Mouse (Mus musculus): ENCODE results near the gene Gm45717. TPM values are rescaled to one million over a fixed set of nuclear protein-coding genes. Genes with fewer than 3 reads are reported as not detected.

Gene Gm45717
- polyA plus RNA-seq, 1 experiment from 2014 or later = not detected

DNA sequence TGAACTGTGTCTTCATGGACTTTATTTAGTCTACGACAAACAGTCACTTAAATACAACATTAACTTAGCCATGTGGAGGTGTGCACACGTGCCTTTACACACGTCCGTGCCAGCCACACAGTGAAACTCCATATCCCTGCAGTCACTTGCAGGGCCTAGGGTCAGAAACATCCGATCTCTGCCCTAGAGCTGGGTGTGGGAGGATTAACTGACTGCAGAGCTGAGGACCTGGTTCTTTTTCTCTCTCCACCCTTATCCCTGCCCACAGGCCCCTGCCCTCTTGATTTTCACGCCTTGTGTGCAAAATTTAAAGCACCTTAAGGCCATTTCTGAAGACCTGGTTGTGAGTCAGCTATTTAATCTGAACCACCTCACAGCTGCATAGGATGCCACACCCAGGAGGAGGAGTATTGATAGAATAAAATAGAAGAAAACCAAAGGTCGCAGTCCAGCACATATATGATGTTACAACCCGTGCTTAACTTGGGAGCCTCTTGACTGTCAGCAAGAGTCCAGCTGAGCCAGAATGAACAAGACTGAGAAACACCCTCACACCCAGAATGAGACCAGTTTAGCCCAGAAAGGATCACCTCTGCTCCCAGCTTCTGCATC lies 35.2 kb downstream of the Gm45717 start, which contains the start of gene Nlrp6:
TSS of gene Nlrp6 (plus strand) at position 485 of the 612 bp plus-strand sequence.
- Histone ChIP-seq H3K4me1 (peaks cover 14% of the 10 kb centered on the region), H3K27me3 (peaks cover 73% of the 10 kb centered on the region), H3K9me3 (replicated peaks) (no peaks in the 10 kb centered on the region), H3K36me3 (no peaks in the 10 kb centered on the region), H3K4me3 (replicated peaks) (no peak within 1 kb of the TSS), H3K27ac (replicated peaks) (no peak within 1 kb of the TSS), H3K4me2 (replicated peaks) (no peak within 1 kb of the TSS), H3K9ac (no peak within 1 kb of the TSS)
- ATAC-seq (ENCODE audit: insufficient number of reproducible peaks, low FRiP score, low TSS enrichment, low read depth) = no peak
- WGBS = 64% methylated on average over 8 of the region's 8 CpGs

DNA sequence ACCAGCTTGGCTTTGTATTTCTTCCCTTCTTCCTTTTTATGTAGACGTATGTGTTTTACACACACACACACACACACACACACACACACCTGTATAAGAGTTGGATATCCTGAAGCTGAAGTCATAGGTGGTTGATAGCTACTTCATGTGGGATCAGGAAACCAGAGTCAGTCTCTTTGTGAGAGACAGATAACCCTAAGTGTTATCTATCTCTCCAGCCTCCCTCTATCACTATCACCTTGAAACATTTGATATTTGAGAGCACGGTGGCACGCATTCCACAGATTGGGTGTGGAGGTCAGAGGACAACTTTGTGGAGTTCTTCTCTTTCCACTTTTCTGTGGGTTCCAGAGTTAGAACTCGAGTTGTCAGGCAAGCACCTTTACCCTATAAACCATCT lies 35.8 kb downstream of the Gm45717 start:
- Histone ChIP-seq H3K4me1 (peaks cover 14% of the 10 kb centered on the region), H3K36me3 (no peaks in the 10 kb centered on the region), H3K27ac (replicated peaks) (no peak overlapping the region), H3K9ac (no peak overlapping the region), H3K4me2 (replicated peaks) (no peak overlapping the region), H3K9me3 (replicated peaks) (no peaks in the 10 kb centered on the region), H3K4me3 (replicated peaks) (no peak overlapping the region), H3K27me3 (peaks cover 67% of the 10 kb centered on the region)
- no peak for ATAC-seq (ENCODE audit: insufficient number of reproducible peaks, low FRiP score, low TSS enrichment, low read depth)
- 67% methylated on average over 4 of the region's 4 CpGs for WGBS

DNA sequence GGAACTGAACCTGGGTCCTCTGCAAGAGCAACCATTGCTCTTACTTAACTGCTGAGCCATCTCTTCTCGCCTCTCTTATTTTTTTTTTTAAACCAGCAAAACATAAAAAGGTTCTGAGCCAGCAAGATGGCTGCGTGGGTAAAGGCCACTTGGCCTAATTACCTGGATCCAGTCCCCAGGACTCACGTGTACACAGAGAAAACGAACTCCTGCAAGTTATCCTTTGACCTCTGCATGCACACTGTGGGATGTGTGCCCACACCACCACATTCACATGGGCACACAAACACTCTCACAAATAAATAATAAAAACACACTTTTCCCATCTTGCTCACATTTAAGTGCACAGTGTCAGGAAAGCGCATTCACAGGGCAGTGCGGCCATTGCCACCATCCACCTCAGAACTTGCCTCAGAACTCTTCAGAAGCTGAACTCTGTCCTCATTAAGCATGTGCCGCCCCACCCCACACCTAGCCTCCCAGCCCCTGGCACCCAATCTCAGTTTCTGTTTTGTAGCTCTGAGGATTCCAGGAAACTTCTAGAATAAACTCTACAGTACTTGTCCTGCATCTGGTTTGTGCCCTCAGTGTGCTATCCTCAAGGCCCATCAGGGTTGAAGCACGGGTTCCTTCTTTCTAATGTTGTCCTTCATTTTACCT lies 41.6 kb downstream of the Gm45717 start:
- peaks cover 9% of the 10 kb centered on the region for H3K27me3 ChIP-seq
- 81% methylated on average over 8 of the region's 8 CpGs for WGBS
- H3K4me1 ChIP-seq = no peaks in the 10 kb centered on the region
- no peaks in the 10 kb centered on the region for H3K9me3 ChIP-seq (replicated peaks)
- no peak overlapping the region for H3K27ac ChIP-seq (replicated peaks)
- H3K9ac ChIP-seq = no peak overlapping the region
- H3K36me3 ChIP-seq = no peaks in the 10 kb centered on the region
- no peak overlapping the region for H3K4me3 ChIP-seq (replicated peaks)
- ATAC-seq (ENCODE audit: insufficient number of reproducible peaks, low FRiP score, low TSS enrichment, low read depth) = no peak
- no peak overlapping the region for H3K4me2 ChIP-seq (replicated peaks)

DNA sequence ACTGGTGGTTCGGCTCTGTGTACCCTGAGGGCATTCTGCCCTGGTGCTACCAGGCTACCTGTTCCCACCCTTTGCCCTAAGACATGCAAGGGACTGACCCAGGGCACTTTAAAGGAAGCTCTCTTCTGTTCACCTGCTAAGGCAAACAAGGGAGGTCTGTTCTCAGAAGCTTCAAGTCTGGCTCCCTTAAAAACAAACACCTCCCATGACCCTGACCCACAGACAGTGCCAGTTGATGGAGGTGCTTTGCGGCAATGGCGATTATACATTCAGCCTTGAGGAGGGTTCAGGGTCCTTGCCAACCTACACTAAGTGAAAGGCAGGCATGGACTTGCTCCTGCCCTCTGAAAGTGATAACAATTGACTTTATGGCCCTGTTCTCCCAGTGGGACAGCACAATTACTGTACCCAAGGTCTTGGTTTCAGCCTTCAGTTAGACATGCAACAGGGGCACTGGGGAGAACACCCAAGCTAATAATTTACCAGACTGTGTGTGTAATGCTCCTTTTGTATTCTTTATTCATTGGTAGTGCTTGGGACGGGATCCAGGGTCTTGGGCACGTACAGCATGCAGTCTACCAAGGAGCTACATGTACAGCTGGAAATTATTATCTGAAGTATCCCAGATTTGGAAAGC lies 42.8 kb downstream of the Gm45717 start:
- H3K36me3 ChIP-seq = no peaks in the 10 kb centered on the region
- no peak overlapping the region for H3K4me3 ChIP-seq (replicated peaks)
- H3K4me2 ChIP-seq (replicated peaks) = no peak overlapping the region
- H3K9ac ChIP-seq = no peak overlapping the region
- H3K4me1 ChIP-seq = peaks cover 4% of the 10 kb centered on the region; the same call in 1 of the 2 replicates
- H3K27me3 ChIP-seq = 0 out of 2 replicates have a peak, but pooled peaks cover under 1% of the 10 kb centered on the region
- no peak for ATAC-seq (ENCODE audit: insufficient number of reproducible peaks, low FRiP score, low TSS enrichment, low read depth)
- WGBS = 52% methylated on average over 5 of the region's 5 CpGs
- no peak overlapping the region for H3K27ac ChIP-seq (replicated peaks)
- no peaks in the 10 kb centered on the region for H3K9me3 ChIP-seq (replicated peaks)

DNA sequence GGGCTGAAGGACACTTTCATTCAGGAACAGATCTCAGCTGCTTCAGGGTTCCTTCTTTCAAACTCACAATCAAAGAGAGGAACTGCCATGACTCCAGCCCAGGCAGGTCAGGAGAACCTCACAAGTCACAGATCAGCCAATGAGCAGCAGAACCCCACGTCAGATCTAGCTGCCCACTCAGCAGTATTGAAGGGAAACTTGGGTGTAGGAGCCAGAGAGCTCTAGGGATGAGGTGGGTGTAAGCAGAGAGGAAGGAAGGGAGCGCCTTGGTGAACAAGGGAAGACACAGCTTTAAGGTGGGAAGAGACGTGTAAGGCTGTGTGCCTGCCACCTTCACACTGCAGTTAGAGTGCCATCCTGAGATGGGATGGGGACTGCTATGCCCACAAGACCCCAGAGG lies 43.4 kb downstream of the Gm45717 start:
- 68% methylated on average over 3 of the region's 3 CpGs for WGBS
- Histone ChIP-seq H3K9me3 (replicated peaks) (no peaks in the 10 kb centered on the region), H3K27me3 (no peaks in the 10 kb centered on the region), H3K4me3 (replicated peaks) (no peak overlapping the region), H3K9ac (no peak overlapping the region), H3K36me3 (no peaks in the 10 kb centered on the region), H3K4me1 (peaks cover 4% of the 10 kb centered on the region; the same call in 1 of the 2 replicates), H3K4me2 (replicated peaks) (no peak overlapping the region), H3K27ac (replicated peaks) (no peak overlapping the region)
- ATAC-seq (ENCODE audit: insufficient number of reproducible peaks, low FRiP score, low TSS enrichment, low read depth) = no peak

DNA sequence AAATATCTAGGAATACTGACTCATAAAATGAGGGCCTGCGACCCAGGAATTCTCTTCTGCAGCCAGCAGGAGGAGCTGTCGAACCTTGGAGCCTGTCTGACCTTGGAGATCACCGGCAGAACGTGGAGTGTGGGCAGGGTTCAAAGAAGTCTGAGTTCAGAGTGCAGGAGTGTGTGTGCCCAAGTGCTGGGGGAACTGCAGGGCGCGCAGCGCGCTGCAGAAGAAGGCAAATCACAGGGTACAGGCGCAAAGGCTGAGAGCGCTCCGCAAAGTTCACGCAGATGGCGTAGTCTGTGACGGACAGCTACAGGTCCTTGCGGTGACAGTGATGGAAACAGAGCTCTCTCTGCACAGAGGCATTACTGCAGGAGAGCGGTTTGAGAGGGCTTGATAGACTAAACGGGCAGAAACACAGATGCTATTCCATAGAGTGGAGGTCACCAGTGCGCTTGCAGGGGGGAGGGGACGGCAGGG lies 47.1 kb downstream of the Gm45717 start:
- no peaks in the 10 kb centered on the region for H3K9me3 ChIP-seq (replicated peaks)
- peak; percentile 45; the same call in 1 of the 2 replicates for ATAC-seq (ENCODE audit: insufficient number of reproducible peaks, low FRiP score, low TSS enrichment, low read depth)
- no peak overlapping the region for H3K9ac ChIP-seq
- H3K4me3 ChIP-seq (replicated peaks) = peak overlapping the region; percentile 48
- H3K4me2 ChIP-seq (replicated peaks) = peak overlapping the region; percentile 91
- peaks cover 4% of the 10 kb centered on the region; the same call in 1 of the 2 replicates for H3K4me1 ChIP-seq
- 1% methylated on average over 19 of the region's 19 CpGs for WGBS
- no peaks in the 10 kb centered on the region for H3K27me3 ChIP-seq
- no peak overlapping the region for H3K27ac ChIP-seq (replicated peaks)
- H3K36me3 ChIP-seq = no peaks in the 10 kb centered on the region

DNA sequence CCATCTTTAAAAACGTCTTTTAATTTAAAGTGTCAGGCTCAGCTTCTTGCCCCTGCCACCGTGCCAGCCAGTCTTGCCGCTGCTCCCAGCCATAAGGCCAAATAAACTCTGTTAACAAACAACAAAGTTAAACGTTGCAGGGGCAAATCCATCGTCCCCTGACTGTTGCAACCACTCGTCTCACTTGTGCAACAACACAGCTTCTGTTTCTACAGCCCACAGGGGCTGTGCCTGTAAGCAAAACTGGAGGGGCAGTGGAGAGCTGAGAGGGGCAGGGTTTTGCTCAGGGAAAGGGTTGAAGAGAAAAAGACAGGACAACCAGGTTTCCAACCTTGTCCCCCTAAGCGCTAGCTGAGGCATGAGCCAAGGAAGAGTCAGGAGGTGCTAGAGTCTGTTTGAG lies 47.6 kb downstream of the Gm45717 start:
- Histone ChIP-seq H3K4me3 (replicated peaks) (no peak overlapping the region), H3K4me1 (peaks cover 4% of the 10 kb centered on the region; the same call in 1 of the 2 replicates), H3K36me3 (no peaks in the 10 kb centered on the region), H3K4me2 (replicated peaks) (peak overlapping the region; percentile 91; the same call in 1 of the 2 replicates), H3K27ac (replicated peaks) (no peak overlapping the region), H3K9me3 (replicated peaks) (no peaks in the 10 kb centered on the region), H3K27me3 (no peaks in the 10 kb centered on the region), H3K9ac (no peak overlapping the region)
- 49% methylated on average over 7 of the region's 7 CpGs for WGBS
- ATAC-seq (ENCODE audit: insufficient number of reproducible peaks, low FRiP score, low TSS enrichment, low read depth) = 0 out of 2 replicates have a peak, but pooled peaks have one; percentile 24

DNA sequence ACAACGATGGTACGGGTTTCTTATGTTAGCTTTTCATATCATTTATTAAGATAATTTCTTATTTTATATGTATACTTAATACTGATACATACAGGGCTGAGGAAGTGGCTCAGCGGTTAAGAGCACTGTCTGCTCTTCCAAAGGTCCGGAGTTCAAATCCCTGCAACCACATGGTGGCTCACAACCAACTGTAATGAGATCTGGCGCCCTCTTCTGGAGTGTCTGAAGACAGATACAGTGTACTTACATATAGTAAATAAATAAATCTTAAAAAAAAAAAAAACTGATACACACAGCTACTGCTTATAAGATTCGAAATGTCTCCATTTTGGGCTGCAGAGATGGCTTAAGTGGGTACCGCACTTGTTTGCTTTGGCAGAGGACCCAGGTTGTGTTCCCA lies 48.0 kb downstream of the Gm45717 start:
- no peak for ATAC-seq (ENCODE audit: insufficient number of reproducible peaks, low FRiP score, low TSS enrichment, low read depth)
- WGBS = 81% methylated on average over 7 of the region's 7 CpGs

DNA sequence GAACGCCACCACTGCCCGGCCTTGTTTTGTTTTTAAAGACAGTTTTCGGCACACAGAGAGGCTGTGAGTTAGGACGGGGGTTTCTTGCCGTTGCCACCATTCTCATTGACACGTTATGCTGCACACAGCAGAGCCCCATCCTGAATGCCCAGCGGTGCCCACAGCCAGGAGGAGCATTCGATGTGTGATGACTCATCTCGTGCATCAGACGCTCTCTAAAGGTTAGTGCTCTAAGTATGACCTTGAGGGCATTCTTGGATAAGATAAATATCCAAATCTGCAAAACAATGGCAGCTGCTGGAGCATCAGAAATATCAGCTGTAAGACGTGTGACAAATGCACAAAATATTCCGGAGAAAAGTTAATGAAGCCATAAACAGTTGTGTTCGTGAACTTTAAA lies 48.6 kb downstream of the Gm45717 start:
- peaks cover 4% of the 10 kb centered on the region; the same call in 1 of the 2 replicates for H3K4me1 ChIP-seq
- H3K9me3 ChIP-seq (replicated peaks) = no peaks in the 10 kb centered on the region
- no peak overlapping the region for H3K4me2 ChIP-seq (replicated peaks)
- no peak for ATAC-seq (ENCODE audit: insufficient number of reproducible peaks, low FRiP score, low TSS enrichment, low read depth)
- H3K27ac ChIP-seq (replicated peaks) = no peak overlapping the region
- H3K9ac ChIP-seq = no peak overlapping the region
- H3K27me3 ChIP-seq = no peaks in the 10 kb centered on the region
- H3K36me3 ChIP-seq = no peaks in the 10 kb centered on the region
- WGBS = 74% methylated on average over 13 of the region's 13 CpGs
- no peak overlapping the region for H3K4me3 ChIP-seq (replicated peaks)

More for the DNA sequence above, 48.0 kb downstream of the Gm45717 start:
- H3K4me1 ChIP-seq = peaks cover 4% of the 10 kb centered on the region; the same call in 1 of the 2 replicates
- H3K36me3 ChIP-seq = no peaks in the 10 kb centered on the region
- no peak overlapping the region for H3K4me3 ChIP-seq (replicated peaks)
- H3K9ac ChIP-seq = no peak overlapping the region
- no peak overlapping the region for H3K4me2 ChIP-seq (replicated peaks)
- no peaks in the 10 kb centered on the region for H3K9me3 ChIP-seq (replicated peaks)
- H3K27ac ChIP-seq (replicated peaks) = no peak overlapping the region
- H3K27me3 ChIP-seq = no peaks in the 10 kb centered on the region

DNA sequence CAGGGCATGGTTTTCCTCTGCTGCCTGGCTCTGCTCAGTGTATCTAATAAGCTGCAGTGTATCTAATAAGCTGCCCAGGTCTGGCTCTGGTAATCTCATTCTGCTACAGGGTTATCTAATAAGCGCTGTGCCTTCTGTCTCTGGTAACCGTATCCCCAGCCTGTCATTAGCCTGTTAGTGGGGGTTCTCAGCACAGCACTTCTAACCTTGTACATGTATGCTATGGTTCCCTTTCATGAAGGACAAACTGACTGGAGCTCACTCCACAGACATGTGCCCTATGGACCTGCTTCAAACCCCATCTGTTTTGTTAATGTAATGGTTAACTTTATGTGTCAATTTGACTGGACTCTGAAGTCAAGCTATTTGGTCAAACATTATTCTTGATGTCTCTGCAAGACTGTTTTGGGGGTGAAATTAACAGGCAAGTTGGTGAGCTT lies 50.1 kb downstream of the Gm45717 start:
- WGBS = 61% methylated on average over 2 of the region's 2 CpGs
- H3K27me3 ChIP-seq = no peaks in the 10 kb centered on the region

DNA sequence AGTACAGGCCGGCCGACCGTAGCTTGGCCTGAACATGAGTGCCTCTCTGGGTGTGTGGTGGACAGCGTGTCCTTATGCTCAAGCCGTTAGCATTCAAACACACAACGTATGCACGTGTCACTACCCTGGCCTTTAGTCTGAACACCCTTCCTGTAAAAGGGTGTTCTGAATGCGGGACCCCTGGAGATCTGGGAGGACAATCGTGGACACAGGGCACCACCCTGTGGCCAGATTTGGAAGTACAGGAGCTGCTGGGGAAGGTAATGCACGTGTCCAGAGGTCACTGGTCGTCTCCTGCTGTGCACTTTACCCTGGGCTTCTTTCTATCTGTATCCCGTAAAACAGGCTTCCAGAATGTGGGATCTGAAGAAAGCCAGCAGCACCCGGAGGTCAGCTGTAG lies 52.5 kb downstream of the Gm45717 start:
- Histone ChIP-seq H3K27ac (replicated peaks) (no peak overlapping the region), H3K9ac (no peak overlapping the region), H3K9me3 (replicated peaks) (no peaks in the 10 kb centered on the region), H3K4me1 (no peaks in the 10 kb centered on the region), H3K27me3 (no peaks in the 10 kb centered on the region), H3K4me2 (replicated peaks) (no peak overlapping the region), H3K4me3 (replicated peaks) (no peak overlapping the region), H3K36me3 (peaks cover 7% of the 10 kb centered on the region)
- 0 out of 2 replicates have a peak, but pooled peaks have one; percentile 6 for ATAC-seq (ENCODE audit: insufficient number of reproducible peaks, low FRiP score, low TSS enrichment, low read depth)
- WGBS = 24% methylated on average over 13 of the region's 13 CpGs

More for the DNA sequence above, 50.1 kb downstream of the Gm45717 start:
- Histone ChIP-seq H3K4me2 (replicated peaks) (no peak overlapping the region), H3K9me3 (replicated peaks) (no peaks in the 10 kb centered on the region), H3K4me3 (replicated peaks) (no peak overlapping the region), H3K36me3 (no peaks in the 10 kb centered on the region), H3K4me1 (peaks cover 4% of the 10 kb centered on the region; the same call in 1 of the 2 replicates), H3K9ac (no peak overlapping the region), H3K27ac (replicated peaks) (no peak overlapping the region)
- no peak for ATAC-seq (ENCODE audit: insufficient number of reproducible peaks, low FRiP score, low TSS enrichment, low read depth)
